25 mouse cellular contexts compared by ENCODE assay signal in genomic region chr2:152303781-152304180, GRCm38 (mm10). TPM values are rescaled to one million over a fixed set of nuclear protein-coding genes. Genes with fewer than 3 reads are reported as not detected.
DNase-seq lines count a peak whose midpoint lies in the region; ATAC-seq lines count a peak whose summit lies in the region.
"Had no signal": no experiment of that assay in that cellular context is flagged by ENCODE, and none has a peak within 500 bp of the region (broad histone marks: within the 10 kb centered on the region; RNA-seq: fewer than 3 reads in every experiment).

No protein-coding gene starts in this region.

- H3K27me3 ChIP-seq in kidney, embryonic 15.5 days = no peaks in the 10 kb centered on the region
- H3K27me3 ChIP-seq: embryonic facial prominence, embryonic 13.5 days; forebrain, embryonic 13.5 days had no signal

- no peaks in the 10 kb centered on the region for H3K4me1 ChIP-seq in kidney, embryonic 15.5 days
- H3K4me1 ChIP-seq: embryonic facial prominence, embryonic 13.5 days; forebrain, embryonic 13.5 days had no signal

- no peak overlapping the region for H3K4me2 ChIP-seq in kidney, embryonic 15.5 days
- H3K4me2 ChIP-seq: embryonic facial prominence, embryonic 13.5 days; forebrain, embryonic 13.5 days; heart, embryonic 11.5 days; hindbrain, embryonic 14.5 days had no signal

- no peak overlapping the region for H3K9ac ChIP-seq in kidney, embryonic 15.5 days
- H3K9ac ChIP-seq: embryonic facial prominence, embryonic 13.5 days; forebrain, embryonic 13.5 days; hindbrain, embryonic 14.5 days had no signal

- DNase-seq in kidney, adult 9 months = no peak
- DNase-seq in embryo, embryonic 10.5 days (ENCODE audit: low spot score) = peak; percentile 45
- peak; percentile 58 for DNase-seq in embryo, embryonic 9.5 days (ENCODE audit: extremely low spot score)
- DNase-seq in yolk sac, embryonic 10.5 days (ENCODE audit: low spot score) = peak; percentile 58
- no peak for DNase-seq in thymus, postnatal 10 days (ENCODE audit: low spot score in 2 of 2)
- DNase-seq in frontal cortex, postnatal 14 days (ENCODE audit: low spot score in 2 of 2) = no peak
- DNase-seq: adrenal gland, adult 8-10 months; adrenal gland, postnatal 25 days; cerebellum, adult 11-12 months; cerebellum, adult 9-10 months; cerebellum, postnatal 14 days; gastrocnemius, adult 2 months; gastrocnemius, postnatal 14 days; heart, adult 11 months had no signal

- H3K27ac ChIP-seq in kidney, embryonic 15.5 days = no peak overlapping the region
- H3K27ac ChIP-seq: embryonic facial prominence, embryonic 13.5 days; forebrain, embryonic 13.5 days; gastrocnemius, adult 2 months; hindbrain, embryonic 14.5 days; hindbrain, postnatal 0 days had no signal

- peaks cover 63% of the 10 kb centered on the region for H3K36me3 ChIP-seq in kidney, embryonic 15.5 days

- ATAC-seq in kidney, embryonic 15.5 days (replicated peaks; ENCODE audit: low FRiP score) = 0 out of 2 replicates have a peak, but pooled peaks have one; percentile 33
- ATAC-seq: CD4-positive, CD25-positive, alpha-beta regulatory T cell, adult 4 months; forebrain, embryonic 13.5 days; forebrain, embryonic 16.5 days; hindbrain, postnatal 0 days; inflammation-experienced regulatory T-cells, adult 6 months; intestine, embryonic 16.5 days had no signal

- WGBS in kidney, embryonic 15.5 days = 53% methylated on average over 5 of the region's 5 CpGs

- H3K4me3 ChIP-seq in kidney, embryonic 15.5 days (replicated peaks) = no peak overlapping the region
- H3K4me3 ChIP-seq: embryonic facial prominence, embryonic 13.5 days; erythroblast, embryonic 14.5 days; forebrain, embryonic 13.5 days; gastrocnemius, adult 2 months had no signal

- H3K9me3 ChIP-seq in kidney, embryonic 15.5 days (replicated peaks) = no peaks in the 10 kb centered on the region
- H3K9me3 ChIP-seq: embryonic facial prominence, embryonic 13.5 days; forebrain, embryonic 13.5 days had no signal

RNA-seq across cellular contexts. Expression of gene Tbc1d20, which starts 10.2 kb away (rescaled TPM):
- 39.5 and 39.7 TPM in 2 replicates for polyA plus RNA-seq in kidney, embryonic 15.5 days (2015; fragmentation: Nextera tagmentation; extraction: Ambion mirVana)

RNA-seq across cellular contexts. Expression of gene Rbck1, which starts 28.7 kb away (rescaled TPM):
- polyA plus RNA-seq in kidney, embryonic 15.5 days (2015; fragmentation: Nextera tagmentation; extraction: Ambion mirVana) = 79.0 and 88.7 TPM in 2 replicates

RNA-seq across cellular contexts. Expression of gene Trib3, which starts 40.1 kb away (rescaled TPM):
- 1.1 and 1.9 TPM in 2 replicates for polyA plus RNA-seq in kidney, embryonic 15.5 days (2015; fragmentation: Nextera tagmentation; extraction: Ambion mirVana)

Comparison
In these comparisons a context has a peak if more than half of its experiments do, and no peak if none do; other contexts are left out.
1. DNase-seq: peak in embryo, embryonic 10.5 days (single experiment), embryo, embryonic 9.5 days (single experiment) and yolk sac, embryonic 10.5 days (single experiment); none in kidney, adult 9 months (single experiment), thymus, postnatal 10 days (0 of 2) and frontal cortex, postnatal 14 days (0 of 2).